Mouse (Mus musculus) liver, postnatal 0 days (tissue): ENCODE results near the gene Wnt5b.
A peak's percentile ranks its signal among the peaks of the same experiment; 100 is the strongest.

Experiments
- CTCF ChIP-seq: sonication (generic); IDR thresholded peaks from 2 replicates; pipeline ENCODE4 v1.5.1; 2016; ENCODE audit warnings: antibody characterized with exemption, low read depth
- EP300 ChIP-seq: IDR thresholded peaks from 2 replicates; pipeline ENCODE4 v1.6.1; 2016; ENCODE audit warnings: antibody characterized with exemption, low read depth, mild to moderate bottlenecking

- TF ChIP-seq CTCF (no peak), EP300 (peak; percentile 9; the same call in 1 of the 2 replicates)
These were observed 123.1 kb downstream of the Wnt5b start for GRCm38 (mm10) chr6:119421001-119421400.
